Mouse (Mus musculus) MEL (cell line): ENCODE measurements around the gene Dnase1l3. TPM values are rescaled to one million over a fixed set of nuclear protein-coding genes. Genes with fewer than 3 reads are reported as not detected.

Source experiments
- DNase-seq: peaks from one replicate; pipeline ENCODE4 v3.0.0; 2011; ENCODE audit warnings: low read depth, low spot score
- H3K27ac ChIP-seq: 2 replicates; pipeline ENCODE4 v1.5.1; 2012; ENCODE audit warnings: low read depth, mild to moderate bottlenecking, control low read depth, low read length, moderate library complexity; ENCODE audit not compliant: control insufficient read depth
- H3K27me3 ChIP-seq, 2 experiments: fragments of 150-350 bp in 1 of 2; sonication (generic) in 1 of 2; 2 replicates each; pipeline ENCODE4 v1.6.1; 2012; ENCODE audit warnings: low read length in 2 of 2, mild to moderate bottlenecking in 2 of 2, improper control_type of control experiment in 1 of 2, moderate library complexity in 1 of 2; ENCODE audit not compliant: insufficient read depth in 2 of 2, control insufficient read depth in 1 of 2
- H3K36me3 ChIP-seq, 2 experiments: 2 replicates each; pipeline ENCODE4 v1.6.1; 2012 to 2014; ENCODE audit warnings: low read length in 2 of 2, improper control_type of control experiment in 1 of 2, inconsistent platforms in 1 of 2, mild to moderate bottlenecking in 1 of 2; ENCODE audit not compliant: insufficient read depth in 2 of 2, control insufficient read depth in 1 of 2
- H3K4me1 ChIP-seq, 2 experiments: fragments of 150-350 bp in 1 of 2; sonication (generic) in 1 of 2; 2 replicates each; pipeline ENCODE4 v1.6.1; 2012; ENCODE audit warnings: low read length in 2 of 2, improper control_type of control experiment in 1 of 2, mild to moderate bottlenecking in 1 of 2; ENCODE audit not compliant: insufficient read depth in 2 of 2, control insufficient read depth in 1 of 2
- H3K4me3 ChIP-seq, 2 experiments: fragments of 150-350 bp in 1 of 2; sonication (generic) in 1 of 2; 2 replicates each; pipeline ENCODE4 v1.5.1; 2012; ENCODE audit warnings: low read depth in 2 of 2, low read length in 2 of 2, mild to moderate bottlenecking in 2 of 2, moderate library complexity in 2 of 2, control low read depth in 1 of 2, improper control_type of control experiment in 1 of 2; ENCODE audit not compliant: control insufficient read depth in 1 of 2, insufficient read depth in 1 of 2
- H3K79me2 ChIP-seq: 2 replicates; pipeline ENCODE4 v1.6.1; 2012; ENCODE audit warnings: mild to moderate bottlenecking, low read length, moderate library complexity; ENCODE audit not compliant: control insufficient read depth, poor library complexity, insufficient read depth
- H3K9ac ChIP-seq: 2 replicates; pipeline ENCODE4 v1.6.1; 2012; ENCODE audit warnings: low read depth, mild to moderate bottlenecking, control low read depth, low read length, moderate library complexity; ENCODE audit not compliant: control insufficient read depth, poor library complexity, severe bottlenecking
- H3K9me3 ChIP-seq: fragments of 150-350 bp; sonication (generic); replicated peaks from 2 replicates; pipeline ENCODE4 v1.6.1; 2012; ENCODE audit warnings: mild to moderate bottlenecking, low read length, improper control_type of control experiment, moderate library complexity; ENCODE audit not compliant: insufficient read depth
- BHLHE40 ChIP-seq: IDR thresholded peaks from 2 replicates; pipeline ENCODE4 v1.6.1; 2012; ENCODE audit warnings: low read depth, mild to moderate bottlenecking, inconsistent platforms, low read length, improper control_type of control experiment, borderline replicate concordance
- CHD1 ChIP-seq: IDR thresholded peaks from 2 replicates; pipeline ENCODE4 v1.6.1; 2012; ENCODE audit warnings: low read depth, mild to moderate bottlenecking, inconsistent platforms, low read length, improper control_type of control experiment
- CHD2 ChIP-seq: IDR thresholded peaks from 2 replicates; pipeline ENCODE4 v1.6.1; 2011; ENCODE audit warnings: low read length, improper control_type of control experiment
- CTCF ChIP-seq, 3 experiments: IDR thresholded peaks in 2 of 3; conservative IDR thresholded peaks in 1 of 3; 2 replicates each; pipeline ENCODE4 v1.5.1; 2011 to 2012; ENCODE audit warnings: low read length in 3 of 3, low read depth in 2 of 3, mild to moderate bottlenecking in 2 of 3, improper control_type of control experiment in 1 of 3, inconsistent platforms in 1 of 3, mixed read lengths in 1 of 3, moderate library complexity in 1 of 3; ENCODE audit not compliant: control insufficient read depth in 1 of 3, insufficient read depth in 1 of 3, poor library complexity in 1 of 3, severe bottlenecking in 1 of 3
- E2F4 ChIP-seq: IDR thresholded peaks from 2 replicates; pipeline ENCODE4 v1.6.1; 2011; ENCODE audit warnings: low read depth, low read length, improper control_type of control experiment, borderline replicate concordance
- ETS1 ChIP-seq: IDR thresholded peaks from 2 replicates; pipeline ENCODE4 v1.6.1; 2012; ENCODE audit warnings: low read depth, mild to moderate bottlenecking, inconsistent platforms, low read length, improper control_type of control experiment, moderate library complexity
- GATA1 ChIP-seq: IDR thresholded peaks from 2 replicates; pipeline ENCODE4 v1.6.1; 2011; ENCODE audit warnings: low read depth, low read length, improper control_type of control experiment
- HCFC1 ChIP-seq: IDR thresholded peaks from 2 replicates; pipeline ENCODE4 v1.6.1; 2012; ENCODE audit warnings: low read depth, mild to moderate bottlenecking, inconsistent platforms, low read length, improper control_type of control experiment, moderate library complexity
- JUND ChIP-seq: IDR thresholded peaks from 2 replicates; pipeline ENCODE4 v1.6.1; 2011; ENCODE audit warnings: low read depth, mild to moderate bottlenecking, improper control_type of control experiment, low read length
- MAZ ChIP-seq: IDR thresholded peaks from 2 replicates; pipeline ENCODE4 v1.6.1; 2012; ENCODE audit warnings: low read depth, mild to moderate bottlenecking, inconsistent platforms, low read length, improper control_type of control experiment
- MEF2A ChIP-seq: IDR thresholded peaks from 2 replicates; pipeline ENCODE4 v1.6.1; 2014; ENCODE audit warnings: low read depth, mild to moderate bottlenecking, inconsistent platforms, low read length, improper control_type of control experiment; ENCODE audit not compliant: poor library complexity, insufficient replicate concordance, severe bottlenecking; ENCODE audit errors: extremely low read depth
- NELFE ChIP-seq: IDR thresholded peaks from 2 replicates; pipeline ENCODE4 v1.6.1; 2011; ENCODE audit warnings: low read depth, low read length, improper control_type of control experiment
- POLR2A ChIP-seq, 2 experiments: IDR thresholded peaks; 2 replicates each; pipeline ENCODE4 v1.6.1; 2011 to 2012; ENCODE audit warnings: low read length in 2 of 2, mild to moderate bottlenecking in 2 of 2, control low read depth in 1 of 2, improper control_type of control experiment in 1 of 2, low read depth in 1 of 2, moderate library complexity in 1 of 2; ENCODE audit not compliant: control insufficient read depth in 1 of 2, insufficient read depth in 1 of 2, poor library complexity in 1 of 2
- POLR2AphosphoS2 ChIP-seq: IDR thresholded peaks from 2 replicates; pipeline ENCODE4 v1.6.1; 2011; ENCODE audit warnings: low read length, improper control_type of control experiment
- RAD21 ChIP-seq: IDR thresholded peaks from 2 replicates; pipeline ENCODE4 v1.6.1; 2011; ENCODE audit warnings: mild to moderate bottlenecking, low read depth, low read length, improper control_type of control experiment
- RCOR1 ChIP-seq: IDR thresholded peaks from 2 replicates; pipeline ENCODE4 v1.6.1; 2012; ENCODE audit warnings: low read depth, mild to moderate bottlenecking, inconsistent platforms, low read length, improper control_type of control experiment
- SMC3 ChIP-seq: IDR thresholded peaks from 2 replicates; pipeline ENCODE4 v1.6.1; 2011; ENCODE audit warnings: low read depth, low read length, improper control_type of control experiment
- TAL1 ChIP-seq: IDR thresholded peaks from 2 replicates; pipeline ENCODE4 v1.6.1; 2012; ENCODE audit warnings: mild to moderate bottlenecking, inconsistent platforms, low read length, moderate library complexity, mixed read lengths
- TBP ChIP-seq: IDR thresholded peaks from 2 replicates; pipeline ENCODE4 v1.8.0; 2011; ENCODE audit warnings: low read depth, low read length, improper control_type of control experiment
- USF1 ChIP-seq: IDR thresholded peaks from 2 replicates; pipeline ENCODE4 v1.6.1; 2014; ENCODE audit warnings: low read depth, mild to moderate bottlenecking, inconsistent platforms, low read length, improper control_type of control experiment, moderate library complexity
- USF2 ChIP-seq, 2 experiments: IDR thresholded peaks; 2 replicates each; pipeline ENCODE4 v1.6.1; 2011 to 2012; ENCODE audit warnings: improper control_type of control experiment in 2 of 2, low read length in 2 of 2, borderline replicate concordance in 1 of 2, inconsistent platforms in 1 of 2, low read depth in 1 of 2, mild to moderate bottlenecking in 1 of 2; ENCODE audit not compliant: insufficient read depth in 1 of 2
- ZKSCAN1 ChIP-seq: IDR thresholded peaks from 2 replicates; pipeline ENCODE4 v1.6.1; 2012; ENCODE audit warnings: low read depth, mild to moderate bottlenecking, inconsistent platforms, low read length, improper control_type of control experiment, moderate library complexity
- ZNF384 ChIP-seq: IDR thresholded peaks from 2 replicates; pipeline ENCODE4 v1.6.1; 2012; ENCODE audit warnings: low read depth, mild to moderate bottlenecking, inconsistent platforms, low read length, improper control_type of control experiment
- polyA plus RNA-seq, 2 experiments: library from polyadenylated mRNA; stranded (reverse) in 1 of 2; unstranded in 1 of 2; fragments of >175 nt in 1 of 2; fragments of >200 nt in 1 of 2; gene quantifications; 2 replicates each; pipeline versions ENCODE4 v1.2.1 to v1.2.4; 2012; ENCODE audit warnings: low replicate concordance in 2 of 2, low read depth in 1 of 2; ENCODE audit not compliant: insufficient read length in 2 of 2, insufficient read depth in 1 of 2, missing spikeins in 1 of 2
- total RNA-seq: library from RNA; depleted of rRNA; stranded (reverse); fragments of 300-350 nt; gene quantifications from 2 replicates; pipeline ENCODE4 v1.2.3, GENCODE M21; 2012

Dnase1l3 gene
- total and polyA plus RNA-seq, 3 experiments = not detected

GRCm38 (mm10) chr14:8016951-8017350 lies 22.6 kb upstream of the Dnase1l3 start:
- H3K9me3 ChIP-seq = no peaks in the 10 kb centered on the region
- peaks cover 0 to 1% of the 10 kb centered on the region in 2 experiments; a peak in 1 of 4 replicates for H3K27me3 ChIP-seq
- no peak overlapping the region for H3K27ac ChIP-seq
- H3K4me1 ChIP-seq = no peaks in the 10 kb centered on the region
- no peaks in the 10 kb centered on the region for H3K79me2 ChIP-seq
- DNase-seq = no peak
- no peak overlapping the region for H3K9ac ChIP-seq
- TF ChIP-seq USF2 (IDR thresholded peaks at IDR 0.05; ENCODE audit: borderline replicate concordance in 1 of 2, insufficient read depth in 1 of 2, low read depth in 1 of 2, low read length in 2 of 2) (no peak), TAL1 (no peak), E2F4 (no peak), JUND (no peak), NELFE (no peak), ZKSCAN1 (no peak), TBP (no peak), MAZ (no peak)
- H3K4me3 ChIP-seq = no peak overlapping the region
- no peaks in the 10 kb centered on the region for H3K36me3 ChIP-seq

DNA sequence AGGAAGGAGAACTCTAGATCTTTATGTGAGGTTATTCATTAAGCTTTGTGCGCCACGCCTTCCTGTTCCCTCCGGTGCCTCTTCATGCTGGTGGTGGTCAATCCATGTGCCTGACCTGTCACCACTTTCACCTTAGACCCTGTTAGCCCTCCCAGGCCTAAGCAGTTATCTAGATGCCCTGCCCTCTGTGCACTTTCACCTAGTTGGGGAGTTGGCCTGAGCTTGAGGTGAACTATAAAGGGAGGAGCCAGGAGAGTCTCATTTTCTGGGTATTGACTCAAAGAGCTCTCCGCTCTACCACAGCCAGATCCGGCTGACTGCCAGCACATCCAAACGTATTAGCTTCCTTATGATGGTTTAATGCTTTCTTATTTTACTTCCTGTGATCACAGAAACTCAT lies 21.9 kb upstream of the Dnase1l3 start:
- Histone ChIP-seq H3K36me3 (no peaks in the 10 kb centered on the region), H3K9me3 (no peaks in the 10 kb centered on the region), H3K9ac (no peak overlapping the region), H3K4me3 (no peak overlapping the region), H3K79me2 (no peaks in the 10 kb centered on the region), H3K27ac (no peak overlapping the region), H3K27me3 (peaks cover 0 to 1% of the 10 kb centered on the region in 2 experiments; a peak in 1 of 4 replicates), H3K4me1 (no peaks in the 10 kb centered on the region)
- no peak for TF ChIP-seq NELFE
- TF ChIP-seq HCFC1 = no peak
- no peak for TF ChIP-seq GATA1
- no peak for TF ChIP-seq POLR2AphosphoS2
- TF ChIP-seq USF2 (IDR thresholded peaks at IDR 0.05; ENCODE audit: borderline replicate concordance in 1 of 2, insufficient read depth in 1 of 2, low read depth in 1 of 2, low read length in 2 of 2) = no peak
- no peak for TF ChIP-seq CHD1
- no peak for TF ChIP-seq POLR2A (IDR thresholded peaks at IDR 0.05; ENCODE audit: control insufficient read depth in 1 of 2, insufficient read depth in 1 of 2, low read depth in 1 of 2, low read length in 2 of 2, poor library complexity in 1 of 2)
- no peak for TF ChIP-seq RCOR1
- no peak for TF ChIP-seq USF1
- TF ChIP-seq ETS1 = no peak
- no peak for TF ChIP-seq JUND
- DNase-seq = no peak

GRCm38 (mm10) chr14:8015756-8016155 lies 21.4 kb upstream of the Dnase1l3 start:
- no peak for DNase-seq

More at GRCm38 (mm10) chr14:8015756-8016155, 21.4 kb upstream of the Dnase1l3 start:
- peaks cover 0 to 1% of the 10 kb centered on the region in 2 experiments; a peak in 1 of 4 replicates for H3K27me3 ChIP-seq
- H3K27ac ChIP-seq = no peak overlapping the region
- TF ChIP-seq CHD2 (no peak), MEF2A (no peak), RAD21 (no peak), CTCF (IDR thresholded peaks at IDR 0.05 in 2 of 3, conservative IDR thresholded peaks at IDR 0.05 in 1 of 3; ENCODE audit: control insufficient read depth in 1 of 3, insufficient read depth in 1 of 3, low read depth in 2 of 3, low read length in 3 of 3, poor library complexity in 1 of 3, severe bottlenecking in 1 of 3) (no peak), HCFC1 (no peak), RCOR1 (no peak), BHLHE40 (no peak), NELFE (no peak), SMC3 (no peak), POLR2AphosphoS2 (no peak), ZNF384 (no peak), CHD1 (no peak)
- H3K79me2 ChIP-seq = no peaks in the 10 kb centered on the region
- no peaks in the 10 kb centered on the region for H3K4me1 ChIP-seq
- no peak overlapping the region for H3K9ac ChIP-seq
- H3K9me3 ChIP-seq = no peaks in the 10 kb centered on the region
- H3K36me3 ChIP-seq = no peaks in the 10 kb centered on the region
- no peak overlapping the region for H3K4me3 ChIP-seq
